Mouse (Mus musculus): Measurements from ENCODE around the gene Matn4. TPM values are rescaled to one million over a fixed set of nuclear protein-coding genes. Genes with fewer than 3 reads are reported as not detected.

Gene Matn4
- polyA plus RNA-seq, 1 experiment: 1.4 TPM

DNA sequence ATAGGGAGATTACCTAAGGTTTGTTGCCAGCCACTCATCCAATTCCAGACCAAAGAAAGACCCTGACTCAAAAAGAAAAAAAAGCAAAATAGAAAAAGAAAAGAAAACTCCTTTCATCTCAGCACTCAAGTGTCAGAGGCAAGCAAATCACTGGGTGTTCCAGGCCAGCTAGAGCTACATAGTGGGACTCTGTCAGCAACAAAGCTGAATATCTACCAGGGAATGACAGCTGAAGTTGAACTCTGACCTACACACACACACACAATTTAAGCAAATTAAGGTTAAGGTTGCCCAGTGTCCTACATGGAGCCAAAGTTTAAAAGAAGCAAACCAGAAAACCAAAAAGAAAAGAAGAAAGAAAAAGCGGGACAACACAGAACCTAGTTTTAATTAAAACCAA is 43.2 kb upstream of the Matn4 start:
- no peak for TF ChIP-seq POLR2A (IDR thresholded peaks at IDR 0.05; ENCODE audit: low read depth, low read length)
- no peak for TF ChIP-seq CTCF (conservative IDR thresholded peaks at IDR 0.05; ENCODE audit: insufficient read depth, insufficient read length, low read depth, low read length)

GRCm38 (mm10) chr2:164446086-164446469 is 41.1 kb upstream of the Matn4 start:
- no peak overlapping the region for H3K4me3 ChIP-seq (ENCODE audit: insufficient read depth, low read depth, low read length)
- peaks cover 8% of the 10 kb centered on the region; the same call in 1 of the 2 replicates for H3K4me1 ChIP-seq (ENCODE audit: control insufficient read depth, insufficient read depth, low read length)
- WGBS: 50% methylated on average over 3 of the region's 3 CpGs
- H3K27me3 ChIP-seq (replicated peaks; ENCODE audit: control insufficient read depth, insufficient read depth, low read length): no peaks in the 10 kb centered on the region
- H3K27ac ChIP-seq (ENCODE audit: insufficient read depth, low read depth, low read length): peak overlapping the region; percentile 34; the same call in 1 of the 2 replicates
- TF ChIP-seq POLR2A (IDR thresholded peaks at IDR 0.05; ENCODE audit: low read depth, low read length) (no peak), CTCF (conservative IDR thresholded peaks at IDR 0.05; ENCODE audit: insufficient read depth, insufficient read length, low read depth, low read length) (no peak)
- DNase-seq: peak; percentile 61
- no peaks in the 10 kb centered on the region for H3K36me3 ChIP-seq (ENCODE audit: control insufficient read depth, insufficient read depth, low read length)

More for the DNA sequence above, 43.2 kb upstream of the Matn4 start:
- WGBS: 52% methylated on average over 1 of the region's 1 CpGs
- peak; percentile 66 for DNase-seq
- H3K27ac ChIP-seq (ENCODE audit: insufficient read depth, low read depth, low read length): no peak overlapping the region
- H3K4me1 ChIP-seq (ENCODE audit: control insufficient read depth, insufficient read depth, low read length): peaks cover 13% of the 10 kb centered on the region
- no peaks in the 10 kb centered on the region for H3K36me3 ChIP-seq (ENCODE audit: control insufficient read depth, insufficient read depth, low read length)
- no peak overlapping the region for H3K4me3 ChIP-seq (ENCODE audit: insufficient read depth, low read depth, low read length)
- no peaks in the 10 kb centered on the region for H3K27me3 ChIP-seq (replicated peaks; ENCODE audit: control insufficient read depth, insufficient read depth, low read length)

DNA sequence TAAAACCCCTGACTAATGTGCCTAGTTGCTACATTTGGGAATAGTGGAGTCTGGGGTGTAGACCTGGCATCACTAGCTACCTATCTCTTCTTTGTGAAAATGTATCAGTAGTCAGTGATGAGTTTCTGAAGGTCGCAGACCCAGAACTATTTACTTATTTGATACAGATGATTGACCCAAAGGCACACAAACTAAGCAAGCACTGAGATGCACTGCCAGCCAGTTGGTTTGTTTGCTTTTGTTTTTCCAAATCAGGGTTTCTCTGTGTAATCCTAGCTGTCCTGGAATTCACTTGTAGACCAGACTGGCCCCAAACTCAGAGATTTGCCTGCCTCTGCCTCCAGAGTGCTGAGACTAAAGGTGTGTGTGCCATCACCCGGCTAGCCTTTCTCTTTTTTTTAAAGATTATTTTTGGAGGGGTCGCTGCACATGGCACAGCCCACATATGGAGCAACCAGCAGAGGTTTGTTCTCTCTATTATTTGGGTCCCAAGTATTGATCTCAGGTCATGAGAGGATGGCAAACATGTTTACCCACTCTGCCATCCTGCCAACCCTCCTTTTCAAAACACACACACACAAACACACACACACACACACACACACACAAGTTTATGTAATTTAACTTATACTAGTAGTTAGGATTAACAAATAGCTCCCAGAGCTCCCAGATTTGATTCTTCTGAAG is 40.6 kb upstream of the Matn4 start:
- Histone ChIP-seq H3K4me3 (ENCODE audit: insufficient read depth, low read depth, low read length) (no peak overlapping the region), H3K27me3 (replicated peaks; ENCODE audit: control insufficient read depth, insufficient read depth, low read length) (no peaks in the 10 kb centered on the region), H3K4me1 (ENCODE audit: control insufficient read depth, insufficient read depth, low read length) (peaks cover 8% of the 10 kb centered on the region; the same call in 1 of the 2 replicates), H3K36me3 (ENCODE audit: control insufficient read depth, insufficient read depth, low read length) (no peaks in the 10 kb centered on the region), H3K27ac (ENCODE audit: insufficient read depth, low read depth, low read length) (0 out of 2 replicates have a peak overlapping the region, but pooled peaks have one; percentile 8)
- DNase-seq: no peak
- WGBS: 78% methylated on average over 3 of the region's 3 CpGs
- TF ChIP-seq POLR2A (IDR thresholded peaks at IDR 0.05; ENCODE audit: low read depth, low read length) (no peak), CTCF (conservative IDR thresholded peaks at IDR 0.05; ENCODE audit: insufficient read depth, insufficient read length, low read depth, low read length) (no peak)

- TF ChIP-seq CTCF (conservative IDR thresholded peaks at IDR 0.05; ENCODE audit: insufficient read depth, insufficient read length, low read depth, low read length) (no peak), POLR2A (IDR thresholded peaks at IDR 0.05; ENCODE audit: low read depth, low read length) (no peak)
- no peak for DNase-seq
- 76% methylated on average over 2 of the region's 2 CpGs for WGBS
- Histone ChIP-seq H3K4me1 (ENCODE audit: control insufficient read depth, insufficient read depth, low read length) (peaks cover 8% of the 10 kb centered on the region; the same call in 1 of the 2 replicates), H3K36me3 (ENCODE audit: control insufficient read depth, insufficient read depth, low read length) (no peaks in the 10 kb centered on the region; the same call in 1 of the 2 replicates), H3K27me3 (replicated peaks; ENCODE audit: control insufficient read depth, insufficient read depth, low read length) (no peaks in the 10 kb centered on the region), H3K4me3 (ENCODE audit: insufficient read depth, low read depth, low read length) (no peak overlapping the region), H3K27ac (ENCODE audit: insufficient read depth, low read depth, low read length) (no peak overlapping the region)
Observed at GRCm38 (mm10) chr2:164444701-164445100, 39.7 kb upstream of the Matn4 start.

GRCm38 (mm10) chr2:164443460-164444000 is 38.6 kb upstream of the Matn4 start, which contains the start of gene Sdc4:
Sdc4 (minus strand) TSS chr2:164443887.
- no peak for TF ChIP-seq CTCF (conservative IDR thresholded peaks at IDR 0.05; ENCODE audit: insufficient read depth, insufficient read length, low read depth, low read length)
- TF ChIP-seq POLR2A (IDR thresholded peaks at IDR 0.05; ENCODE audit: low read depth, low read length): no peak
- H3K4me1 ChIP-seq (ENCODE audit: control insufficient read depth, insufficient read depth, low read length): peaks cover 12% of the 10 kb centered on the region; the same call in 1 of the 2 replicates
- no peaks in the 10 kb centered on the region; the same call in 1 of the 2 replicates for H3K36me3 ChIP-seq (ENCODE audit: control insufficient read depth, insufficient read depth, low read length)
- WGBS: 11% methylated on average over 18 of the region's 18 CpGs
- peak within 1 kb of the TSS; percentile 95 for H3K4me3 ChIP-seq (ENCODE audit: insufficient read depth, low read depth, low read length)
- H3K27me3 ChIP-seq (replicated peaks; ENCODE audit: control insufficient read depth, insufficient read depth, low read length): no peaks in the 10 kb centered on the region
- no peak for DNase-seq
- H3K27ac ChIP-seq (ENCODE audit: insufficient read depth, low read depth, low read length): peak within 1 kb of the TSS; percentile 98

DNA sequence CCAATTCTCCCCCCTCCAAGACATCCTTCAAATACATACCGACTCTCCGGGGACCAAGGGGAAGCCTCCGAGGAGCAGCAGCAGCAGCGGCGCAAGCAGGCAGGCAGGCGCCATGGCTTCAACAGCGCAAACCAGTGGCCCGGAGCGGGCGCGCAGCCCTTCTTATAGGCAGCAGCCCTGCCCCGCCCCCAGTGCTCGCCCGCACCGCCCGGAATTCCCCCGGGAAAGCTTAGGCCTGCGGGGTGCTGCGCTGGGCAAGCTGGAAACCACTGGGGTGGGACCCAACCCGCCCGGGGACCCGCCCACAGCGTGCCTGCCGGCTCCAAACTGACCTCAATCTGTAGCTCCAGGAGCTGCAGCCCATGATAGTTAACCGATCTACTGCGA is 38.1 kb upstream of the Matn4 start:
- peak overlapping the region; percentile 98 for H3K27ac ChIP-seq (ENCODE audit: insufficient read depth, low read depth, low read length)

More for the DNA sequence above, 38.1 kb upstream of the Matn4 start:
- no peaks in the 10 kb centered on the region; the same call in 1 of the 2 replicates for H3K36me3 ChIP-seq (ENCODE audit: control insufficient read depth, insufficient read depth, low read length)
- no peak for TF ChIP-seq CTCF (conservative IDR thresholded peaks at IDR 0.05; ENCODE audit: insufficient read depth, insufficient read length, low read depth, low read length)
- TF ChIP-seq POLR2A (IDR thresholded peaks at IDR 0.05; ENCODE audit: low read depth, low read length): peak; percentile 97
- no peaks in the 10 kb centered on the region for H3K27me3 ChIP-seq (replicated peaks; ENCODE audit: control insufficient read depth, insufficient read depth, low read length)
- peak; percentile 96 for DNase-seq
- peaks cover 14% of the 10 kb centered on the region; the same call in 1 of the 2 replicates for H3K4me1 ChIP-seq (ENCODE audit: control insufficient read depth, insufficient read depth, low read length)
- peak overlapping the region; percentile 95 for H3K4me3 ChIP-seq (ENCODE audit: insufficient read depth, low read depth, low read length)
- under 1% methylated on average over 26 of the region's 26 CpGs for WGBS

Data from kidney, adult 2 months (tissue).